Mouse (Mus musculus) frontal cortex, postnatal 25 days (tissue): ENCODE results near the gene Paox.

ENCODE experiments used
- DNase-seq, 2 experiments: peaks; one replicate each; pipeline ENCODE4 v3.0.0; 2022; ENCODE audit warnings: low spot score in 2 of 2

Gene Paox

DNA sequence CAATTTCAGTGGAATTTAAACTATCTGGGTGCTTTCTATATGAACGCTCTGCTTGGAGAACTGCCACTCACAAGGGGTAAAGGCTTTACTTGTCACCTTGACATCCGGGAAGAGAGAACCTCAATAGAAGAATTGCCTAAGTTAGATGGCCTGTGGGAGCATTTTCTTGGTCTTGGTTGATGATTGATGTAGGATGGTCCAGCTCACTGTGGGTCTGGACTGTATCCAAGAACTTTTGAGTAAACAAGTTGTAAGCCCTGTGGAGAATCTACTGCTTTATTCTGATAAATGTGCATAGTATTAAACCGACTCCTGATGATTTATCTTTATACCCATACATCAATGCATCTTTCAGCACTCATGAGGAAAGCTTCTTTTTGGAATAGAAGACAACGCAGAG is 53.8 kb downstream of the Paox start:
- no peak for DNase-seq

DNA sequence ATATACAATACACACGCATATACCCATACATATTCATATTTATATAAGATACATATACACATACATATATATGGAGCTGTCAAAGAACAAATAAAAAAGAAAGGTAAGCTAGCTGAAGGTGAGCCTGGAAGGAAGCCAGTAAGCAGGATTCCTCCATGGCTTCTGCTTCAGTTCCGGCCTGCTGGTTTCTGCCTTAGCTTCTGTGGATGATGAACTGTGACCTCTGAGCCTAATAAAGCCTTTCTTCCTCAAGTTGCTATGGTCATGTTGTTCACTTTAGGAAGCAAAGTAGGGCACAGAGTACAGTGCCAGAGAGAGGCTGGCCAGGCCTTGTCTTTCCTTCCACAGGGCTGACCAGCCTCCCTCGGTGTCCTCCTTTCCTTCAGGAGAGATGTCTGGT is 55.3 kb downstream of the Paox start:
- no peak for DNase-seq

- no peak for DNase-seq
Observed at GRCm38 (mm10) chr7:140172936-140173335, 57.3 kb downstream of the Paox start, which contains the start of gene Olfr523. TSS of gene Olfr523 (plus strand) at chr7:140173217.

DNA sequence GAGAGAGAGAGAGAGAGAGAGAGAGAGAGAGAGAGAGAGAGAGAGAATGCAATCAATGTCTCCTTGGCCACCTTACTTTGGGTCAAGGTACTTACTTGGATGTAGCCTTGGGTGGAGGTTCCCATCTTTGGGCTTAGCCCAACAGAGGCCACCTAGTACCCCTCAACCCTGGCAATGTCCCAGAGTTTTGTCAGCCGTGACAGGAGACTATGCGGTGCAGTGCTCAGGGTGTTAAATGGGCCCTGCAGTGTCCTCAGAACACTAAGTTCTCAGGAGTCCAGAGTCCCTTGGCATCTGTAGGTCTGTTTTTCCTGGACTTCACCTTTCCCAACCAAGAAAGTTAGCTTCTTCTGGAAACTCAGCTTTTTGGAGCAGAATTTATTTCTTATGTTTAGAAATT is 63.6 kb downstream of the Paox start:
- DNase-seq = no peak

GRCm38 (mm10) chr7:140180692-140181091 is 65.1 kb downstream of the Paox start:
- DNase-seq = no peak

DNA sequence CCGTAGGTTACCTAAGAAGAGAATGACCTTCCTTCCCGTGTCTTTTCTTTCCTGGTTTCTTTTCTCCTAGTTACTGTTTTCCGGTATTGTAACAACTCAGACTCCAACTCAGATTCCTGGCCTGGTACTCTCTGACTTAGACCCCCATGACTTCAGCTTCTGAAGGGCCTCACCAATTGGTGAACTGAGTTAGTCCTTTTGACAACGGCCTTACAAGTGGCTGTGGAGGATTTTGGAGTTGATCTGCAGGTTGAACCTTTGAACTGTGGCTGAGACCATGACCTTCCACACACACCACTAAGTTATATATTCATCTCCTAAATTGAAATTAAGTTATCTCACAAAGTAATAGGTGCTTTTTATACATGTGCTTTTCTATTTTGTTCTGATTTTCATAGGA is 68.6 kb downstream of the Paox start:
- DNase-seq = no peak
